Mouse (Mus musculus): ENCODE data around the gene Acvr1.

Acvr1 gene

GRCm38 (mm10) chr2:58408926-58409634, 157.9 kb downstream of the Acvr1 start:
- peak; percentile 54 for DNase-seq (ENCODE audit: low read depth)

- no peak for DNase-seq (ENCODE audit: low read depth)
Measured at GRCm38 (mm10) chr2:58403481-58403880, 163.5 kb downstream of the Acvr1 start.

GRCm38 (mm10) chr2:58388601-58389000, 178.4 kb downstream of the Acvr1 start:
- peak; percentile 6 for DNase-seq (ENCODE audit: low read depth)

GRCm38 (mm10) chr2:58380020-58380419, 186.9 kb downstream of the Acvr1 start:
- DNase-seq (ENCODE audit: low read depth), result no peak

GRCm38 (mm10) chr2:58379475-58379874, 187.5 kb downstream of the Acvr1 start:
- no peak for DNase-seq (ENCODE audit: low read depth)

GRCm38 (mm10) chr2:58377417-58378130, 189.4 kb downstream of the Acvr1 start:
- DNase-seq (ENCODE audit: low read depth), result no peak

GRCm38 (mm10) chr2:58366196-58366595, 200.8 kb downstream of the Acvr1 start:
- DNase-seq (ENCODE audit: low read depth), result no peak

GRCm38 (mm10) chr2:58361361-58362046, 205.5 kb downstream of the Acvr1 start:
- no peak for DNase-seq (ENCODE audit: low read depth)

- no peak for DNase-seq (ENCODE audit: low read depth)
Measured at GRCm38 (mm10) chr2:58358132-58358460, 208.9 kb downstream of the Acvr1 start.

GRCm38 (mm10) chr2:58357414-58358131, 209.4 kb downstream of the Acvr1 start, which contains the start of gene Acvr1c:
Gene Acvr1c (minus strand): TSS chr2:58357895.
- DNase-seq (ENCODE audit: low read depth), result no peak

- DNase-seq (ENCODE audit: low read depth), result no peak
Measured at GRCm38 (mm10) chr2:58357068-58357413, 209.9 kb downstream of the Acvr1 start.

- DNase-seq (ENCODE audit: low read depth), result no peak
Measured at GRCm38 (mm10) chr2:58354389-58354788, 212.6 kb downstream of the Acvr1 start.

- DNase-seq (ENCODE audit: low read depth), result peak; percentile 62
Measured at GRCm38 (mm10) chr2:58352846-58353245, 214.1 kb downstream of the Acvr1 start.

- DNase-seq (ENCODE audit: low read depth), result peak; percentile 54
Measured at GRCm38 (mm10) chr2:58350657-58351056, 216.3 kb downstream of the Acvr1 start.

All from NIH3T3 (cell line).